Mouse (Mus musculus): ENCODE results near the gene Akr1c19. TPM values are rescaled to one million over a fixed set of nuclear protein-coding genes. Genes with fewer than 3 reads are reported as not detected.

Akr1c19 gene
- total RNA-seq (2023), result not detected in 4 replicates

DNA sequence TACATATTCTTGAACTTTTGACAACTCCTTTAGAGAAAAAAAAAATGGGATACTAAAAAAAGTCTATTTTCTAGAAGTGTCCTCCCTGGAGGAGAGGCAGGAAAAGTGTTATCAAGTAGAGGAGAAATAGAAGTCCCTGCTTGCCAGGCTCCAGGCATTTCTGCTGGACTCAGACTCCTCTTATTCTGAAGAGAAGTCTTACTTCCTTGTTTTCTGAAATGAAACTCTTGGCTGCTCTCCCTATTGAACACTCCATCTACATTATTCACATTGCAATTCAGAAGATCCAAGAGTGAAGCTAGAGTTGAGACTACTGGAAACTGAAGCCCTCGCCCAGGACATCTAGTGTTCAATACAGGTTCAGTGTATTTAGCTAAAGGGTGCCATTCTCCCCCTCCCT lies at the start of gene Akr1c19:
Akr1c19 (plus strand) TSS at position 260 of the 400 bp plus-strand sequence.

DNA sequence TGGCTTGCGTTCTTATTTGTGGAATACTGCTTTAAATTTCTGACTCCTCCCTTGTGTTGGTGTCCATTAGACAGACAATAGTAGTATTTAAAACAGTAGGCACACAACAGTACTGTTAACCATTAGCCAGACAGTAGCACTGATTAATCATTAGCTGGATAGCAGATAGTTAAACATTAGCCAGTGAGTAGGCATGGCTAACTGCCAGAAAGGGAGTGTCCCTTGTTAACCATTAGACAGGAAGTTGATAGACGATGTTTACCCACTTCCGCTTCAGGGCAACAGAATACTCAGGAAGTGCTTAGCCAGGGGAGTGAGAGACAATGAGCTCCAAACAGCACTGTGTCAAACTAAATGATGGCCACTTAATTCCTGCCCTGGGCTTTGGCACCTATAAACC lies 37.6 kb upstream of the Akr1c19 start, which contains the start of gene Akr1c13:
Akr1c13 (plus strand) TSS at position 247 of the 400 bp plus-strand sequence.

DNA sequence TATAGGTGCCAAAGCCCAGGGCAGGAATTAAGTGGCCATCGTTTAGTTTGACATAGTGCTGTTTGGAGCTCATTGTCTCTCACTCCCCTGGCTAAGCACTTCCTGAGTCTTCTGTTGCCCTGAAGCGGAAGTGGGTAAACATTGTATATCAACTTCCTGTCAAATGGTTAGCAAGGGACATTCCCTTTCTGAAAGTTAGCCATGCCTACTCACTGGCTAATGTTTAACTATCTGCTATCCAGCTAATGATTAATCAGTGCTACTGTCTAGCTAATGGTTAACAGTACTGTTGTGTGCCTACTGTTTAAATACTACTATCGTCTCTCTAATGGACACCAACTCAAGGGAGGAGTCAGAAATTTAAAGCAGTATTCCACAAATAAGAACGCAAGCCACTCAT lies 50.8 kb downstream of the Akr1c19 start, which contains the start of gene Akr1c12:
Akr1c12 (minus strand) TSS at position 150 of the 400 bp plus-strand sequence.

Other genes with a start within 250 kb of the Akr1c19 start
- not detected in 4 replicates for gene Akr1c14, start 179.7 kb upstream of the Akr1c19 start, total RNA-seq (2023)
- not detected in 4 replicates for gene Akr1c18, start 78.0 kb upstream of the Akr1c19 start, total RNA-seq (2023)
- 0.85 to 1.7 TPM in 2 of 4 replicates, not detected in the others for gene Akr1c13, start 37.5 kb upstream of the Akr1c19 start, total RNA-seq (2023)
- not detected in 4 replicates for gene Akr1c12, start 50.7 kb downstream of the Akr1c19 start, total RNA-seq (2023)
- gene Akr1c6, start 205.6 kb downstream of the Akr1c19 start, total RNA-seq (2023), result not detected in 4 replicates

All from B cell, adult 62 days (primary cell).